In genomic region chr1:153900860-153901730, GRCm38 (mm10) we compare ENCODE assay signal across 8 mouse cellular contexts. TPM values are rescaled to one million over a fixed set of nuclear protein-coding genes. Genes with fewer than 3 reads are reported as not detected.
DNase-seq lines count a peak whose midpoint lies in the region; ATAC-seq and TF ChIP-seq lines count a peak whose summit lies in the region.

No protein-coding gene starts in this region.

- no peak for TF ChIP-seq POLR2A in embryonic fibroblast, embryonic 13.5 days (IDR thresholded peaks at IDR 0.05; ENCODE audit: low read depth, low read length)

- peak overlapping the region; percentile 87 for H3K4me2 ChIP-seq in heart, embryonic 13.5 days
- peak overlapping the region; percentile 90 for H3K4me2 ChIP-seq in stomach, embryonic 16.5 days (ENCODE audit: low read depth, low read length)

- peak; percentile 70 for DNase-seq in ES-CJ7 (ENCODE audit: low read depth, low spot score)
- DNase-seq in ZHBTc4 (ENCODE audit: low read depth, low spot score): peak; percentile 43
- DNase-seq in kidney, postnatal 25 days: peak; percentile 55 to 78
- DNase-seq in right cerebral cortex, postnatal 36 days (ENCODE audit: low spot score in 2 of 2): no peak

- WGBS in heart, embryonic 13.5 days: 3% methylated on average over 25 of the region's 25 CpGs
- WGBS in stomach, embryonic 16.5 days: 2% methylated on average over 25 of the region's 25 CpGs

- H3K9ac ChIP-seq in heart, embryonic 13.5 days: peak overlapping the region; percentile 94
- H3K9ac ChIP-seq in stomach, embryonic 16.5 days (ENCODE audit: low read length): peak overlapping the region; percentile 82

- no peaks in the 10 kb centered on the region for H3K9me3 ChIP-seq in heart, embryonic 13.5 days
- H3K9me3 ChIP-seq in megakaryocyte, embryonic 14.5 days: no peaks in the 10 kb centered on the region
- H3K9me3 ChIP-seq in stomach, embryonic 16.5 days (replicated peaks; ENCODE audit: control insufficient read depth, low read length): no peaks in the 10 kb centered on the region

- TF ChIP-seq CTCF in embryonic fibroblast, embryonic 13.5 days (IDR thresholded peaks at IDR 0.05; ENCODE audit: borderline replicate concordance, insufficient read depth, low read length): no peak

- H3K36me3 ChIP-seq in heart, embryonic 13.5 days: peaks cover 37% of the 10 kb centered on the region
- H3K36me3 ChIP-seq in megakaryocyte, embryonic 14.5 days (replicated peaks; ENCODE audit: low read length): peaks cover 39% of the 10 kb centered on the region
- peaks cover 32% of the 10 kb centered on the region for H3K36me3 ChIP-seq in stomach, embryonic 16.5 days (ENCODE audit: control insufficient read depth, insufficient read depth, low read length)

- peak overlapping the region; percentile 82 for H3K4me3 ChIP-seq in embryonic fibroblast, embryonic 13.5 days (ENCODE audit: insufficient read depth, low read length)
- peak overlapping the region; percentile 79 for H3K4me3 ChIP-seq in heart, embryonic 13.5 days
- peak overlapping the region; percentile 100 for H3K4me3 ChIP-seq in megakaryocyte, embryonic 14.5 days (replicated peaks)
- H3K4me3 ChIP-seq in stomach, embryonic 16.5 days (replicated peaks; ENCODE audit: low read length): peak overlapping the region; percentile 71

- no peak overlapping the region for H3K27ac ChIP-seq in embryonic fibroblast, embryonic 13.5 days (ENCODE audit: insufficient read depth, low read length)
- peak overlapping the region; percentile 97 for H3K27ac ChIP-seq in heart, embryonic 13.5 days (replicated peaks)
- peak overlapping the region; percentile 98 for H3K27ac ChIP-seq in stomach, embryonic 16.5 days (ENCODE audit: low read length)

- no peaks in the 10 kb centered on the region for H3K27me3 ChIP-seq in heart, embryonic 13.5 days (replicated peaks)
- peaks cover 37% of the 10 kb centered on the region for H3K27me3 ChIP-seq in megakaryocyte, embryonic 14.5 days (replicated peaks)
- H3K27me3 ChIP-seq in stomach, embryonic 16.5 days (ENCODE audit: control insufficient read depth, insufficient read depth, low read length): no peaks in the 10 kb centered on the region

- no peak for ATAC-seq in heart, embryonic 13.5 days (ENCODE audit: extremely low read depth, insufficient number of reproducible peaks, low FRiP score, low TSS enrichment)
- no peak for ATAC-seq in stomach, embryonic 16.5 days (ENCODE audit: insufficient read depth, low FRiP score)

- H3K4me1 ChIP-seq in embryonic fibroblast, embryonic 13.5 days (ENCODE audit: control insufficient read depth, insufficient read depth, low read length): peaks cover 2% of the 10 kb centered on the region
- peaks cover 36% of the 10 kb centered on the region for H3K4me1 ChIP-seq in heart, embryonic 13.5 days
- H3K4me1 ChIP-seq in megakaryocyte, embryonic 14.5 days: peaks cover 32% of the 10 kb centered on the region
- peaks cover 25% of the 10 kb centered on the region for H3K4me1 ChIP-seq in stomach, embryonic 16.5 days (ENCODE audit: control insufficient read depth, insufficient read depth, low read length)

RNA-seq across cellular contexts. Expression of gene Teddm2, which starts 1.1 kb away (rescaled TPM):
- not detected in 2 replicates for polyA plus RNA-seq in embryonic fibroblast, embryonic 13.5 days (2011; ENCODE audit: insufficient read length, low read depth, missing spikeins)
- 0.28 and 0.42 TPM in 2 replicates for polyA plus RNA-seq in heart, embryonic 13.5 days (2015; fragmentation: Nextera tagmentation; extraction: Ambion mirVana)
- polyA plus RNA-seq in megakaryocyte, embryonic 14.5 days (2012; ENCODE audit: insufficient read depth, low replicate concordance): 0.59 TPM in 1 of 2 replicates, not detected in the other
- 0.54 and 0.98 TPM in 2 replicates for polyA plus RNA-seq in stomach, embryonic 16.5 days (2015; fragmentation: Nextera tagmentation; extraction: Ambion mirVana)

RNA-seq across cellular contexts. Expression of gene Glul, which starts 1.4 kb away (rescaled TPM):
- polyA plus RNA-seq in embryonic fibroblast, embryonic 13.5 days (2011; ENCODE audit: insufficient read length, low read depth, missing spikeins): 19.1 and 20.6 TPM in 2 replicates
- polyA plus RNA-seq in heart, embryonic 13.5 days (2015; fragmentation: Nextera tagmentation; extraction: Ambion mirVana): 63.4 and 67.3 TPM in 2 replicates
- polyA plus RNA-seq in megakaryocyte, embryonic 14.5 days (2012; ENCODE audit: insufficient read depth, low replicate concordance): 15.1 and 68.1 TPM in 2 replicates
- 141 and 162 TPM in 2 replicates for polyA plus RNA-seq in stomach, embryonic 16.5 days (2015; fragmentation: Nextera tagmentation; extraction: Ambion mirVana)

RNA-seq across cellular contexts. Expression of gene Teddm1a, which starts 9.6 kb away (rescaled TPM):
- polyA plus RNA-seq in embryonic fibroblast, embryonic 13.5 days (2011; ENCODE audit: insufficient read length, low read depth, missing spikeins): not detected in 2 replicates
- polyA plus RNA-seq in heart, embryonic 13.5 days (2015; fragmentation: Nextera tagmentation; extraction: Ambion mirVana): not detected in 2 replicates
- not detected in 2 replicates for polyA plus RNA-seq in megakaryocyte, embryonic 14.5 days (2012; ENCODE audit: insufficient read depth, low replicate concordance)
- not detected in 2 replicates for polyA plus RNA-seq in stomach, embryonic 16.5 days (2015; fragmentation: Nextera tagmentation; extraction: Ambion mirVana)

RNA-seq across cellular contexts. Expression of gene Teddm1b, which starts 26.9 kb away (rescaled TPM):
- polyA plus RNA-seq in embryonic fibroblast, embryonic 13.5 days (2011; ENCODE audit: insufficient read length, low read depth, missing spikeins): not detected in 2 replicates
- 0.08 and 0.15 TPM in 2 replicates for polyA plus RNA-seq in heart, embryonic 13.5 days (2015; fragmentation: Nextera tagmentation; extraction: Ambion mirVana)
- not detected in 2 replicates for polyA plus RNA-seq in megakaryocyte, embryonic 14.5 days (2012; ENCODE audit: insufficient read depth, low replicate concordance)
- polyA plus RNA-seq in stomach, embryonic 16.5 days (2015; fragmentation: Nextera tagmentation; extraction: Ambion mirVana): 0.10 and 0.14 TPM in 2 replicates

RNA-seq across cellular contexts. Expression of gene Rgsl1, which starts 57.2 kb away (rescaled TPM):
- polyA plus RNA-seq in embryonic fibroblast, embryonic 13.5 days (2011; ENCODE audit: insufficient read length, low read depth, missing spikeins): not detected in 2 replicates
- not detected in 2 replicates for polyA plus RNA-seq in heart, embryonic 13.5 days (2015; fragmentation: Nextera tagmentation; extraction: Ambion mirVana)
- not detected in 2 replicates for polyA plus RNA-seq in megakaryocyte, embryonic 14.5 days (2012; ENCODE audit: insufficient read depth, low replicate concordance)
- 0.10 and 0.12 TPM in 2 replicates for polyA plus RNA-seq in stomach, embryonic 16.5 days (2015; fragmentation: Nextera tagmentation; extraction: Ambion mirVana)

Comparison
In these comparisons a context has a peak if more than half of its experiments do, and no peak if none do; other contexts are left out.
1. DNase-seq: peak in ES-CJ7 (single experiment), ZHBTc4 (single experiment) and kidney, postnatal 25 days (2 of 2); none in right cerebral cortex, postnatal 36 days (0 of 2).
2. Peak in every context shown above with its lines, with median percentiles within 50 percentile points of each other: H3K4me3 ChIP-seq.